Mouse (Mus musculus) embryonic fibroblast, embryonic 13.5 days (primary cell): ENCODE results near the gene Tbx4.

Experiments used
- CTCF ChIP-seq: IDR thresholded peaks from 2 replicates; pipeline ENCODE4 v1.5.1; 2011; ENCODE audit warnings: mild to moderate bottlenecking, control low read depth, low read length, moderate library complexity, borderline replicate concordance; ENCODE audit not compliant: insufficient read depth
- POLR2A ChIP-seq: IDR thresholded peaks from 2 replicates; pipeline ENCODE4 v1.6.1; 2011; ENCODE audit warnings: low read depth, mild to moderate bottlenecking, control low read depth, low read length, moderate library complexity

GRCm38 (mm10) chr11:85917993-85918325 is 31.7 kb downstream of the Tbx4 start:
- no peak for TF ChIP-seq CTCF
- TF ChIP-seq POLR2A, result no peak
